Mouse (Mus musculus): ENCODE data around the gene Nuak2. TPM values are rescaled to one million over a fixed set of nuclear protein-coding genes. Genes with fewer than 3 reads are reported as not detected.
"Not testable (repeated sequence)": the region's sequence is repeated elsewhere in the genome, so short reads cannot be mapped to it uniquely, and the experiment has no call there.

Nuak2 gene
- polyA plus RNA-seq, 1 experiment from 2014 or later: 8.4 TPM

GRCm38 (mm10) chr1:132349049-132349448 is 33.1 kb downstream of the Nuak2 start:
- H3K27ac ChIP-seq (ENCODE audit: low read depth, low read length); H3K27me3 ChIP-seq (ENCODE audit: control insufficient read depth, insufficient read depth, low read length); H3K4me2 ChIP-seq (ENCODE audit: low read depth, low read length); H3K4me1 ChIP-seq (ENCODE audit: control insufficient read depth, insufficient read depth, low read length); H3K9me3 ChIP-seq (ENCODE audit: control insufficient read depth, low read length); ATAC-seq (ENCODE audit: low read depth); H3K9ac ChIP-seq (replicated peaks; ENCODE audit: low read depth, low read length); H3K4me3 ChIP-seq (ENCODE audit: low read depth, low read length); H3K36me3 ChIP-seq (ENCODE audit: control insufficient read depth, insufficient read depth, low read length): not testable (repeated sequence)

GRCm38 (mm10) chr1:132349601-132350000 is 33.7 kb downstream of the Nuak2 start:
- not testable (repeated sequence) for ATAC-seq (ENCODE audit: low read depth); H3K4me3 ChIP-seq (ENCODE audit: low read depth, low read length); H3K27me3 ChIP-seq (ENCODE audit: control insufficient read depth, insufficient read depth, low read length); H3K9ac ChIP-seq (replicated peaks; ENCODE audit: low read depth, low read length); H3K4me1 ChIP-seq (ENCODE audit: control insufficient read depth, insufficient read depth, low read length); H3K4me2 ChIP-seq (ENCODE audit: low read depth, low read length); H3K36me3 ChIP-seq (ENCODE audit: control insufficient read depth, insufficient read depth, low read length); H3K27ac ChIP-seq (ENCODE audit: low read depth, low read length); H3K9me3 ChIP-seq (ENCODE audit: control insufficient read depth, low read length)
- 93% methylated on average over 3 of the region's 3 CpGs for WGBS

DNA sequence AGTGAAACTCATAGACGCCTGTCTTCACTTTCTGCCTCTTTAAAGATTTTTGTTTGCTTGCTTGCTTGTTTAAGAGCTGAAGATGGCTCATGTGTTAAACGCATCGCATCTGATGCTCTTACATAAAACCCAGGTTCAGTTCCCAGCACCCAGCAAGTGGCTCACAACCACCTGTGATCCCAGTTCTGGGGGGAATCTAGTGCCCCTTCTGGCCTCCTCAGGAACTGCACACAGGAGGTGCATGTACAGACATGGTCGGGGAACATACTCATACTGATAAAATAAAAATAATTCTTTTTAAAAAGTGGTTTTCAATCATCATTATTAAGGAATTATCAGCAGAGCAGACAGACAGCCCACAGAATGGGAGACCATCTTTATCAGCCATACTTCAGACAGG is 35.1 kb downstream of the Nuak2 start:
- no peaks in the 10 kb centered on the region for H3K9me3 ChIP-seq (ENCODE audit: control insufficient read depth, low read length)
- WGBS: 97% methylated on average over 4 of the region's 4 CpGs
- no peak overlapping the region for H3K27ac ChIP-seq (ENCODE audit: low read depth, low read length)
- H3K9ac ChIP-seq (replicated peaks; ENCODE audit: low read depth, low read length): no peak overlapping the region
- H3K4me3 ChIP-seq (ENCODE audit: low read depth, low read length): no peak overlapping the region
- H3K27me3 ChIP-seq (ENCODE audit: control insufficient read depth, insufficient read depth, low read length): no peaks in the 10 kb centered on the region
- no peaks in the 10 kb centered on the region for H3K4me1 ChIP-seq (ENCODE audit: control insufficient read depth, insufficient read depth, low read length)
- no peaks in the 10 kb centered on the region for H3K36me3 ChIP-seq (ENCODE audit: control insufficient read depth, insufficient read depth, low read length)
- no peak overlapping the region for H3K4me2 ChIP-seq (ENCODE audit: low read depth, low read length)
- no peak for ATAC-seq (ENCODE audit: low read depth)

GRCm38 (mm10) chr1:132353389-132353788 is 37.5 kb downstream of the Nuak2 start:
- H3K9ac ChIP-seq (replicated peaks; ENCODE audit: low read depth, low read length): no peak overlapping the region
- no peak overlapping the region for H3K4me3 ChIP-seq (ENCODE audit: low read depth, low read length)
- H3K4me2 ChIP-seq (ENCODE audit: low read depth, low read length): no peak overlapping the region
- 75% methylated on average over 5 of the region's 5 CpGs for WGBS
- H3K27ac ChIP-seq (ENCODE audit: low read depth, low read length): no peak overlapping the region
- H3K9me3 ChIP-seq (ENCODE audit: control insufficient read depth, low read length): no peaks in the 10 kb centered on the region
- H3K27me3 ChIP-seq (ENCODE audit: control insufficient read depth, insufficient read depth, low read length): no peaks in the 10 kb centered on the region
- H3K36me3 ChIP-seq (ENCODE audit: control insufficient read depth, insufficient read depth, low read length): peaks cover 6% of the 10 kb centered on the region; the same call in 1 of the 2 replicates
- no peaks in the 10 kb centered on the region for H3K4me1 ChIP-seq (ENCODE audit: control insufficient read depth, insufficient read depth, low read length)
- ATAC-seq (ENCODE audit: low read depth): no peak

- H3K27ac ChIP-seq (ENCODE audit: low read depth, low read length): no peak overlapping the region
- no peaks in the 10 kb centered on the region for H3K9me3 ChIP-seq (ENCODE audit: control insufficient read depth, low read length)
- no peak overlapping the region for H3K4me3 ChIP-seq (ENCODE audit: low read depth, low read length)
- ATAC-seq (ENCODE audit: low read depth): no peak
- WGBS: 80% methylated on average over 9 of the region's 9 CpGs
- no peaks in the 10 kb centered on the region for H3K4me1 ChIP-seq (ENCODE audit: control insufficient read depth, insufficient read depth, low read length)
- no peak overlapping the region for H3K9ac ChIP-seq (replicated peaks; ENCODE audit: low read depth, low read length)
- H3K27me3 ChIP-seq (ENCODE audit: control insufficient read depth, insufficient read depth, low read length): no peaks in the 10 kb centered on the region
- H3K4me2 ChIP-seq (ENCODE audit: low read depth, low read length): no peak overlapping the region
- peaks cover 14% of the 10 kb centered on the region for H3K36me3 ChIP-seq (ENCODE audit: control insufficient read depth, insufficient read depth, low read length)
These were observed 38.3 kb downstream of the Nuak2 start for GRCm38 (mm10) chr1:132354234-132354633.

- no peak for ATAC-seq (ENCODE audit: low read depth)
- Histone ChIP-seq H3K36me3 (ENCODE audit: control insufficient read depth, insufficient read depth, low read length) (peaks cover 22% of the 10 kb centered on the region), H3K27ac (ENCODE audit: low read depth, low read length) (0 out of 2 replicates have a peak overlapping the region, but pooled peaks have one; percentile 23), H3K4me3 (ENCODE audit: low read depth, low read length) (no peak overlapping the region), H3K4me1 (ENCODE audit: control insufficient read depth, insufficient read depth, low read length) (no peaks in the 10 kb centered on the region), H3K9me3 (ENCODE audit: control insufficient read depth, low read length) (no peaks in the 10 kb centered on the region), H3K4me2 (ENCODE audit: low read depth, low read length) (no peak overlapping the region), H3K27me3 (ENCODE audit: control insufficient read depth, insufficient read depth, low read length) (no peaks in the 10 kb centered on the region), H3K9ac (replicated peaks; ENCODE audit: low read depth, low read length) (no peak overlapping the region)
- WGBS: 51% methylated on average over 6 of the region's 6 CpGs
These were observed 39.3 kb downstream of the Nuak2 start for GRCm38 (mm10) chr1:132355162-132355601.

- no peaks in the 10 kb centered on the region for H3K9me3 ChIP-seq (ENCODE audit: control insufficient read depth, low read length)
- H3K4me2 ChIP-seq (ENCODE audit: low read depth, low read length): no peak overlapping the region
- 0% methylated on average over 3 of the region's 3 CpGs for WGBS
- H3K36me3 ChIP-seq (ENCODE audit: control insufficient read depth, insufficient read depth, low read length): peaks cover 29% of the 10 kb centered on the region
- H3K4me1 ChIP-seq (ENCODE audit: control insufficient read depth, insufficient read depth, low read length): no peaks in the 10 kb centered on the region
- H3K4me3 ChIP-seq (ENCODE audit: low read depth, low read length): no peak overlapping the region
- no peak overlapping the region for H3K9ac ChIP-seq (replicated peaks; ENCODE audit: low read depth, low read length)
- peak; percentile 87 for ATAC-seq (ENCODE audit: low read depth)
- no peaks in the 10 kb centered on the region for H3K27me3 ChIP-seq (ENCODE audit: control insufficient read depth, insufficient read depth, low read length)
- H3K27ac ChIP-seq (ENCODE audit: low read depth, low read length): 0 out of 2 replicates have a peak overlapping the region, but pooled peaks have one; percentile 23
These were observed 39.9 kb downstream of the Nuak2 start for GRCm38 (mm10) chr1:132355841-132356242.

DNA sequence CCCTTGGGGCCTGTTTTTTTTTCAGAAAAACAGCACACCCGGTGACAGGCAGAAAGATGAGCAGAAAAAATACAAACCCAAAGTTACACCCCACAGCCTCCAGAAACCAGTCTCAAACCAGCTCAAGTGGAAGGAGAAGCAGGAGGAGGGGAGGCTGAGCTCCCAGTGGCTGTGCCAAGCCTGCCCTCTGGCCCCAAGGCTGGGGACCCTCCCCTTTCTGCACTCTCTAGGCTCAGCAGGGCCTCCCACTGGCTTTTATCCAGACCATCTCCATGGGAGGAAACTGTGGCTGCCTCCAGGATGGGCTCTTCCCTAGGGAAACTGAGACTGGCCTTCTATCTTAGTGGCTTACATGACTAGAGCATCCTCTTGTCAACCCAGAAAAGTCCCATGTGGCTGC is 40.9 kb downstream of the Nuak2 start:
- H3K36me3 ChIP-seq (ENCODE audit: control insufficient read depth, insufficient read depth, low read length): peaks cover 31% of the 10 kb centered on the region
- no peaks in the 10 kb centered on the region for H3K27me3 ChIP-seq (ENCODE audit: control insufficient read depth, insufficient read depth, low read length)
- H3K9me3 ChIP-seq (ENCODE audit: control insufficient read depth, low read length): no peaks in the 10 kb centered on the region
- WGBS: 67% methylated on average over 1 of the region's 1 CpGs
- H3K4me3 ChIP-seq (ENCODE audit: low read depth, low read length): no peak overlapping the region
- ATAC-seq (ENCODE audit: low read depth): no peak
- H3K4me2 ChIP-seq (ENCODE audit: low read depth, low read length): no peak overlapping the region
- no peak overlapping the region for H3K9ac ChIP-seq (replicated peaks; ENCODE audit: low read depth, low read length)
- no peak overlapping the region for H3K27ac ChIP-seq (ENCODE audit: low read depth, low read length)
- H3K4me1 ChIP-seq (ENCODE audit: control insufficient read depth, insufficient read depth, low read length): no peaks in the 10 kb centered on the region

GRCm38 (mm10) chr1:132361959-132362358 is 46.0 kb downstream of the Nuak2 start:
- ATAC-seq (ENCODE audit: low read depth): no peak
- Histone ChIP-seq H3K4me3 (ENCODE audit: low read depth, low read length) (no peak overlapping the region), H3K4me1 (ENCODE audit: control insufficient read depth, insufficient read depth, low read length) (0 out of 2 replicates have a peak, but pooled peaks cover 6% of the 10 kb centered on the region), H3K9ac (replicated peaks; ENCODE audit: low read depth, low read length) (no peak overlapping the region), H3K27ac (ENCODE audit: low read depth, low read length) (no peak overlapping the region), H3K9me3 (ENCODE audit: control insufficient read depth, low read length) (no peaks in the 10 kb centered on the region), H3K36me3 (ENCODE audit: control insufficient read depth, insufficient read depth, low read length) (peaks cover 31% of the 10 kb centered on the region), H3K4me2 (ENCODE audit: low read depth, low read length) (no peak overlapping the region), H3K27me3 (ENCODE audit: control insufficient read depth, insufficient read depth, low read length) (no peaks in the 10 kb centered on the region)
- 91% methylated on average over 6 of the region's 6 CpGs for WGBS
